Mouse (Mus musculus) ES-Bruce4 (cell line): ENCODE measurements around the gene Akap6. TPM values are rescaled to one million over a fixed set of nuclear protein-coding genes. Genes with fewer than 3 reads are reported as not detected.

Source experiments
- H3K27ac ChIP-seq: 2 replicates; pipeline ENCODE4 v1.5.1; 2012; ENCODE audit warnings: low read length, inconsistent platforms; ENCODE audit not compliant: insufficient read depth
- H3K27me3 ChIP-seq: 2 replicates; pipeline ENCODE4 v1.6.1; 2012; ENCODE audit warnings: mild to moderate bottlenecking, low read length, inconsistent platforms; ENCODE audit not compliant: control insufficient read depth, poor library complexity, insufficient read depth, severe bottlenecking
- H3K36me3 ChIP-seq: 2 replicates; pipeline ENCODE4 v1.6.1; 2012; ENCODE audit warnings: inconsistent platforms, mild to moderate bottlenecking, low read length, moderate library complexity; ENCODE audit not compliant: control insufficient read depth, poor library complexity, insufficient read depth, severe bottlenecking
- H3K4me1 ChIP-seq: one replicate; pipeline ENCODE4 v1.8.1; 2011; ENCODE audit warnings: low read length; ENCODE audit not compliant: control insufficient read depth, insufficient read depth
- H3K4me3 ChIP-seq: 2 replicates; pipeline ENCODE4 v1.5.1; 2011; ENCODE audit warnings: low read depth, mild to moderate bottlenecking, low read length
- H3K9ac ChIP-seq: 2 replicates; pipeline ENCODE4 v1.6.1; 2012; ENCODE audit warnings: low read depth, mild to moderate bottlenecking, inconsistent platforms; ENCODE audit not compliant: poor library complexity, severe bottlenecking
- H3K9me3 ChIP-seq: replicated peaks from 2 replicates; pipeline ENCODE4 v1.6.1; 2012; ENCODE audit warnings: mild to moderate bottlenecking, low read length, inconsistent platforms; ENCODE audit not compliant: control insufficient read depth, poor library complexity, insufficient read depth, severe bottlenecking
- CTCF ChIP-seq: IDR thresholded peaks from one replicate; pipeline ENCODE4 v1.8.1; 2011; ENCODE audit warnings: low read depth, low read length
- EP300 ChIP-seq: IDR thresholded peaks from 2 replicates; pipeline ENCODE4 v1.6.1; 2011; ENCODE audit warnings: low read depth, low read length; ENCODE audit not compliant: insufficient read depth
- POLR2A ChIP-seq: IDR thresholded peaks from one replicate; pipeline ENCODE4 v1.8.1; 2011; ENCODE audit warnings: low read length; ENCODE audit not compliant: insufficient read depth
- polyA plus RNA-seq: library from polyadenylated mRNA; stranded (reverse); fragments of >200 nt; gene quantifications from 2 replicates; pipeline ENCODE4 v1.2.4, GENCODE M21; 2011; ENCODE audit warnings: low read depth; ENCODE audit not compliant: missing spikeins, insufficient read depth, insufficient read length

The Akap6 gene
- polyA plus RNA-seq, 1 experiment: 0.06 TPM

DNA sequence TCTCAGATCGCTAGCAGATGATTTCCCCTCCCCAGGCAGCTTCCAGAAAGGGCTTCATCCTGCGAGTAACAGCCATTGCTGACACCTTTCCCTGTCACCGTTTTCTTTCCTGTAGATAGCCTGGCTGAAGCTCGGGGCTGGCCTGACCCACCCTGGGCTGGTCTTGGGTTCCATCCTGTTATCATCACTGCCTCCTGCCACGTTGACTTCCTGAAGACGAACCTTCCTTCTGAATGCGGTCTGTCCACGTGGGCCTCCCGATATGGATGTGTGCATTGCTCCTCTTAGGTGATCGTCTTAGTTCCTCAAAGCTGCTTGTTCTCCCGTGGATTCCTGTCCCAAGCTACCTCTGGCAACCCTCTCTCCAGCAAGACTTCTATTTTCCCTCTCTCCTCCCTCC lies 448.5 kb downstream of the Akap6 start:
- Histone ChIP-seq H3K27me3 (no peaks in the 10 kb centered on the region), H3K4me3 (no peak overlapping the region), H3K27ac (no peak overlapping the region), H3K36me3 (no peaks in the 10 kb centered on the region), H3K9ac (no peak overlapping the region), H3K9me3 (no peaks in the 10 kb centered on the region), H3K4me1 (no peaks in the 10 kb centered on the region)
- TF ChIP-seq POLR2A: no peak
- no peak for TF ChIP-seq EP300
- TF ChIP-seq CTCF: no peak

DNA sequence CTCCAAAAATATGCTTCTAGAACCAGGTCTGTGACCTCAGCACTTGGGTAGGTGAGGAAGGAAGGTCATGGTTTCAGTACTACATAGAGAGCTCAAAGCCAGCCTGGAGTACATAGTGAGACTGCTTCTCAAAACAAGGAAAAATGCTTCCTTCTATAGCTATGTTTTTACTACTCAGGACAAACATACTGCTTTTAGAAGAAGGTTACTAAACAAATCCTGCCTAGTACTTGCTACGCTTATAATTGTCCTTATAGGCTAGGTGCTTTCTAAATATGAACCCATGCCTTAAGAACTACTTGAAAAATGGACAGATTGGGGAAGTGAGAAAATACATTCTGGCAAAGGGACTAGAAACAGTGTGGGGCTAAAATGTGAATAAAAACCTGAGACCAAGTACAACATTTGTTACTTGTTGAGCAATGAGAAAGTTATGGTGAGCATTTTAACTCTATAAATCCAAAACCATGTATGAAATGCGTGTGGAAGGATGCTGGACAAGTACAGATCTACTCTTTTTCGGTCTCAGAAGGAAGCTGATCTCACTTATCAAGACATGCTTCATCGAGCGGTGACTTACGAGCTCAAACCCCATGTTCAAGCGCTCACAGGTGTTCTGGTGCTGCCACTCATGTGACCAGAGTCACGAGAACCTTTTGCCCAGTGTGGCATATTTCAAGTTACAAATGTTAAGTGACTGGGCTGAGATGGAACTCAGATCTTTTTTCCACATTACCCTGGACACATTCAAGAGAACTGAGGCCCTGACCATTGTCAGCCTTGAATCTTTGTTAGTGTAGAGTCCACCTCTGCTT lies 469.2 kb downstream of the Akap6 start:
- no peak overlapping the region for H3K27ac ChIP-seq
- TF ChIP-seq CTCF (no peak), EP300 (no peak), POLR2A (no peak)
- H3K4me3 ChIP-seq: no peak overlapping the region
- H3K36me3 ChIP-seq: no peaks in the 10 kb centered on the region
- H3K9me3 ChIP-seq: no peaks in the 10 kb centered on the region
- H3K4me1 ChIP-seq: no peaks in the 10 kb centered on the region
- no peaks in the 10 kb centered on the region for H3K27me3 ChIP-seq
- H3K9ac ChIP-seq: no peak overlapping the region

DNA sequence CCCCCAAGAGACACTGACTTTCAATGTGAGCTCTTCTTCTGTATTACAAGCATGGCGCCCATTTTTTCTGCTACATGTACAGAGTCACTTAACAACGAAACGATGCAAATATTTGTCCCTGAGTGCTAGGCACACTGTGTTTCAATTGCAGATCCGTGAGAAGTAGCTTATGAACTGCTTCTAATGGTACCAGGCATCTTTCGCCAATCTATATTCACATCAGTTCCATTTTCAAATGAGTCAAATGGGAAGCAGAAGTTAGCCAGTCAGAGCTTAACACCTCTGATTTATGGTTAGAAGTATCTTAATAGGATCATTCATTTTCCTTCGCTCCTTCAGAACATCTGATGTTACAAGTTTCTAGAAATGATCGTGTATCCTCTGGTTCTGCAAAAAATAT lies 492.3 kb downstream of the Akap6 start:
- no peaks in the 10 kb centered on the region; the same call in 1 of the 2 replicates for H3K27me3 ChIP-seq
- H3K9me3 ChIP-seq: no peaks in the 10 kb centered on the region
- TF ChIP-seq POLR2A: no peak
- TF ChIP-seq CTCF: no peak
- H3K36me3 ChIP-seq: no peaks in the 10 kb centered on the region
- H3K4me1 ChIP-seq: no peaks in the 10 kb centered on the region
- H3K27ac ChIP-seq: no peak overlapping the region
- no peak overlapping the region for H3K9ac ChIP-seq
- no peak overlapping the region for H3K4me3 ChIP-seq

DNA sequence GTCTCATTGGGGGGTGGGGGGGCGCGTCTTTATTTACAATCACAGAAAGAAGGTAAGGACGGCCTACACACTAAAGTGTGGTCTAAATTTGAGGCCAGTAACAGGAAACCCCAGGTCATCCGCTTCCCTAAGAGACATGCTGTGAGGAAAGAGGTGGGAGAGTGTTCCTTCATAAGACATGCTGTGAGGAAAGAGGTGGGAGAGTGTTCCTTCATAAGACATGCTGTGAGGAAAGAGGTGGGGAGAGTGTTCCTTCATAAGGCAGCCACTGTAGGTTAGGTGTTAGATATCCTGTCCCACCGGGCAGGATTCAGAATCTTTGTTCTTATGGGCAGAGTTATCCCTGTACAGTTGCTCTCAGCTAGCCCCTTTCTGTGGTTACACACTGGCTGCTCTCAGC lies 494.5 kb downstream of the Akap6 start:
- no peaks in the 10 kb centered on the region; the same call in 1 of the 2 replicates for H3K27me3 ChIP-seq
- no peak overlapping the region for H3K4me3 ChIP-seq
- no peak overlapping the region for H3K9ac ChIP-seq
- no peaks in the 10 kb centered on the region for H3K9me3 ChIP-seq
- TF ChIP-seq POLR2A (no peak), EP300 (no peak), CTCF (no peak)
- H3K4me1 ChIP-seq: no peaks in the 10 kb centered on the region
- no peak overlapping the region for H3K27ac ChIP-seq
- no peaks in the 10 kb centered on the region for H3K36me3 ChIP-seq

Other genes starting within 250 kb of the Akap6 start
- gene Arhgap5, start 195.4 kb upstream of the Akap6 start, polyA plus RNA-seq: 108 and 110 TPM in 2 replicates